ENCODE assay signal across 8 mouse cellular contexts in genomic region chr7:25781937-25782610, GRCm38 (mm10). TPM values are rescaled to one million over a fixed set of nuclear protein-coding genes. Genes with fewer than 3 reads are reported as not detected.
DNase-seq lines count a peak whose midpoint lies in the region; ATAC-seq lines count a peak whose summit lies in the region.

No protein-coding gene starts in this region.

- H3K4me2 ChIP-seq in kidney, embryonic 15.5 days: peak overlapping the region; percentile 81
- H3K4me2 ChIP-seq in embryonic facial prominence, embryonic 13.5 days: peak overlapping the region; percentile 78
- peak overlapping the region; percentile 69 for H3K4me2 ChIP-seq in intestine, embryonic 15.5 days (replicated peaks)
- H3K4me2 ChIP-seq in midbrain, embryonic 12.5 days (replicated peaks): peak overlapping the region; percentile 49

- WGBS in kidney, embryonic 15.5 days: 31% methylated on average over 11 of the region's 11 CpGs
- 38% methylated on average over 11 of the region's 11 CpGs for WGBS in embryonic facial prominence, embryonic 13.5 days
- 26% methylated on average over 11 of the region's 11 CpGs for WGBS in intestine, embryonic 15.5 days
- WGBS in midbrain, embryonic 12.5 days: 50% methylated on average over 11 of the region's 11 CpGs

- peak; percentile 72 for ATAC-seq in kidney, embryonic 15.5 days (replicated peaks; ENCODE audit: low FRiP score)
- peak; percentile 62 for ATAC-seq in embryonic facial prominence, embryonic 13.5 days (ENCODE audit: insufficient number of reproducible peaks, insufficient read depth, low FRiP score, low TSS enrichment, low read depth)
- peak; percentile 74 for ATAC-seq in intestine, embryonic 15.5 days
- peak; percentile 44 for ATAC-seq in midbrain, embryonic 12.5 days (ENCODE audit: low FRiP score, low read depth)

- H3K4me1 ChIP-seq in kidney, embryonic 15.5 days: peaks cover 35% of the 10 kb centered on the region
- peaks cover 42% of the 10 kb centered on the region for H3K4me1 ChIP-seq in embryonic facial prominence, embryonic 13.5 days
- H3K4me1 ChIP-seq in intestine, embryonic 15.5 days (replicated peaks): peaks cover 22% of the 10 kb centered on the region
- H3K4me1 ChIP-seq in midbrain, embryonic 12.5 days: peaks cover 13% of the 10 kb centered on the region

- DNase-seq in kidney, adult 9 months: no peak
- no peak for DNase-seq in right cerebral cortex, postnatal 4 days
- DNase-seq in cerebellum, postnatal 14 days: no peak
- no peak for DNase-seq in right cerebral cortex, postnatal 25 days

- peaks cover 25% of the 10 kb centered on the region for H3K36me3 ChIP-seq in kidney, embryonic 15.5 days
- H3K36me3 ChIP-seq in embryonic facial prominence, embryonic 13.5 days: peaks cover 54% of the 10 kb centered on the region
- peaks cover 9% of the 10 kb centered on the region; the same call in 1 of the 2 replicates for H3K36me3 ChIP-seq in intestine, embryonic 15.5 days
- 0 out of 2 replicates have a peak, but pooled peaks cover 11% of the 10 kb centered on the region for H3K36me3 ChIP-seq in midbrain, embryonic 12.5 days

- H3K9me3 ChIP-seq in kidney, embryonic 15.5 days (replicated peaks): no peaks in the 10 kb centered on the region
- no peaks in the 10 kb centered on the region for H3K9me3 ChIP-seq in embryonic facial prominence, embryonic 13.5 days
- no peaks in the 10 kb centered on the region for H3K9me3 ChIP-seq in intestine, embryonic 15.5 days
- H3K9me3 ChIP-seq in midbrain, embryonic 12.5 days: no peaks in the 10 kb centered on the region

- H3K27ac ChIP-seq in kidney, embryonic 15.5 days: peak overlapping the region; percentile 73
- peak overlapping the region; percentile 89 for H3K27ac ChIP-seq in embryonic facial prominence, embryonic 13.5 days
- H3K27ac ChIP-seq in intestine, embryonic 15.5 days: peak overlapping the region; percentile 84
- H3K27ac ChIP-seq in midbrain, embryonic 12.5 days (replicated peaks): no peak overlapping the region

- H3K27me3 ChIP-seq in kidney, embryonic 15.5 days: no peaks in the 10 kb centered on the region
- H3K27me3 ChIP-seq in embryonic facial prominence, embryonic 13.5 days: no peaks in the 10 kb centered on the region
- H3K27me3 ChIP-seq in intestine, embryonic 15.5 days (replicated peaks): no peaks in the 10 kb centered on the region
- H3K27me3 ChIP-seq in midbrain, embryonic 12.5 days: no peaks in the 10 kb centered on the region

- peak overlapping the region; percentile 41 for H3K4me3 ChIP-seq in kidney, embryonic 15.5 days (replicated peaks)
- H3K4me3 ChIP-seq in embryonic facial prominence, embryonic 13.5 days: peak overlapping the region; percentile 40
- peak overlapping the region; percentile 33 for H3K4me3 ChIP-seq in intestine, embryonic 15.5 days (replicated peaks)
- peak overlapping the region; percentile 31 for H3K4me3 ChIP-seq in midbrain, embryonic 12.5 days

- no peak overlapping the region for H3K9ac ChIP-seq in kidney, embryonic 15.5 days
- H3K9ac ChIP-seq in embryonic facial prominence, embryonic 13.5 days: peak overlapping the region; percentile 62
- peak overlapping the region; percentile 51 for H3K9ac ChIP-seq in intestine, embryonic 15.5 days
- H3K9ac ChIP-seq in midbrain, embryonic 12.5 days (replicated peaks): peak overlapping the region; percentile 40

RNA-seq across cellular contexts. Expression of gene Axl, which starts 6.4 kb away (rescaled TPM):
- 81.9 and 91.5 TPM in 2 replicates for polyA plus RNA-seq in kidney, embryonic 15.5 days (2015; fragmentation: Nextera tagmentation; extraction: Ambion mirVana)
- polyA plus RNA-seq in embryonic facial prominence, embryonic 13.5 days (2015; fragmentation: Nextera tagmentation; extraction: Ambion mirVana): 80.8 and 84.2 TPM in 2 replicates
- polyA plus RNA-seq in intestine, embryonic 15.5 days (2015; fragmentation: Nextera tagmentation; extraction: Ambion mirVana): 69.8 and 71.5 TPM in 2 replicates
- 27.3 and 27.8 TPM in 2 replicates for polyA plus RNA-seq in midbrain, embryonic 12.5 days (2016; fragmentation: Nextera tagmentation; extraction: Ambion mirVana)

RNA-seq across cellular contexts. Expression of gene Hnrnpul1, which starts 27.5 kb away (rescaled TPM):
- 61.3 and 65.0 TPM in 2 replicates for polyA plus RNA-seq in kidney, embryonic 15.5 days (2015; fragmentation: Nextera tagmentation; extraction: Ambion mirVana)
- 68.4 and 72.9 TPM in 2 replicates for polyA plus RNA-seq in embryonic facial prominence, embryonic 13.5 days (2015; fragmentation: Nextera tagmentation; extraction: Ambion mirVana)
- polyA plus RNA-seq in intestine, embryonic 15.5 days (2015; fragmentation: Nextera tagmentation; extraction: Ambion mirVana): 43.9 and 51.5 TPM in 2 replicates
- 70.0 and 80.5 TPM in 2 replicates for polyA plus RNA-seq in midbrain, embryonic 12.5 days (2016; fragmentation: Nextera tagmentation; extraction: Ambion mirVana)

RNA-seq across cellular contexts. Expression of gene Cyp2s1, which starts 34.6 kb away (rescaled TPM):
- polyA plus RNA-seq in kidney, embryonic 15.5 days (2015; fragmentation: Nextera tagmentation; extraction: Ambion mirVana): 17.2 and 18.1 TPM in 2 replicates
- 2.7 and 3.9 TPM in 2 replicates for polyA plus RNA-seq in embryonic facial prominence, embryonic 13.5 days (2015; fragmentation: Nextera tagmentation; extraction: Ambion mirVana)
- 33.2 and 35.9 TPM in 2 replicates for polyA plus RNA-seq in intestine, embryonic 15.5 days (2015; fragmentation: Nextera tagmentation; extraction: Ambion mirVana)
- polyA plus RNA-seq in midbrain, embryonic 12.5 days (2016; fragmentation: Nextera tagmentation; extraction: Ambion mirVana): 0.55 and 0.64 TPM in 2 replicates
